Mouse (Mus musculus) heart, adult 11 months (tissue): ENCODE measurements around the gene Chat.

Experiments used
- DNase-seq: peaks from one replicate; pipeline ENCODE4 v3.0.0; 2022

Gene Chat

GRCm38 (mm10) chr14:32465889-32466288 is at the start of gene Chat:
Gene Chat, minus strand, starts transcription at chr14:32465989.
- DNase-seq = peak; percentile 64

- DNase-seq = peak; percentile 99
Measured at GRCm38 (mm10) chr14:32513336-32514032, 47.7 kb upstream of the Chat start, which contains the start of gene Ercc6. Gene Ercc6, plus strand, starts transcription at chr14:32513521.

GRCm38 (mm10) chr14:32512912-32513311 is 47.1 kb upstream of the Chat start:
- no peak for DNase-seq

- DNase-seq = no peak
Measured at GRCm38 (mm10) chr14:32509443-32509961, 43.7 kb upstream of the Chat start.

- DNase-seq = no peak
Measured at GRCm38 (mm10) chr14:32508105-32508835, 42.5 kb upstream of the Chat start.

- no peak for DNase-seq
Measured at GRCm38 (mm10) chr14:32507216-32507615, 41.4 kb upstream of the Chat start.

- no peak for DNase-seq
Measured at GRCm38 (mm10) chr14:32506329-32506728, 40.5 kb upstream of the Chat start.

GRCm38 (mm10) chr14:32503897-32504296 is 38.1 kb upstream of the Chat start:
- DNase-seq = no peak

GRCm38 (mm10) chr14:32502764-32503688 is 37.2 kb upstream of the Chat start:
- no peak for DNase-seq

- DNase-seq = no peak
Measured at GRCm38 (mm10) chr14:32501303-32501702, 35.5 kb upstream of the Chat start.

GRCm38 (mm10) chr14:32496115-32496850 is 30.5 kb upstream of the Chat start:
- DNase-seq = no peak

- DNase-seq = no peak
Measured at GRCm38 (mm10) chr14:32492521-32492920, 26.7 kb upstream of the Chat start.

- DNase-seq = no peak
Measured at GRCm38 (mm10) chr14:32482061-32482460, 16.3 kb upstream of the Chat start.

GRCm38 (mm10) chr14:32477581-32477980 is 11.8 kb upstream of the Chat start:
- DNase-seq = no peak

GRCm38 (mm10) chr14:32476559-32476958 is 10.8 kb upstream of the Chat start:
- no peak for DNase-seq

GRCm38 (mm10) chr14:32472996-32473395 is 7.2 kb upstream of the Chat start:
- DNase-seq = no peak

- DNase-seq = peak; percentile 49
Measured at GRCm38 (mm10) chr14:32467606-32468005, 1.8 kb upstream of the Chat start.

GRCm38 (mm10) chr14:32465506-32465870 is 301 bp downstream of the Chat start:
- DNase-seq = peak; percentile 52

GRCm38 (mm10) chr14:32464601-32465505 is 936 bp downstream of the Chat start, which contains the start of gene Slc18a3:
Gene Slc18a3, minus strand, starts transcription at chr14:32464850.
- DNase-seq = peak; percentile 70

- no peak for DNase-seq
Measured at GRCm38 (mm10) chr14:32463211-32464040, 2.4 kb downstream of the Chat start.
